Mouse (Mus musculus) embryo, embryonic 9.5 days (tissue): Measurements from ENCODE around the gene Asdurf.
"Not testable (repeated sequence)": the region's sequence is repeated elsewhere in the genome, so short reads cannot be mapped to it uniquely, and the experiment has no call there.

Experiments used
- DNase-seq: peaks from one replicate; pipeline ENCODE4 v3.0.0-alpha.2; 2017; ENCODE audit errors: extremely low spot score

Gene Asdurf

DNA sequence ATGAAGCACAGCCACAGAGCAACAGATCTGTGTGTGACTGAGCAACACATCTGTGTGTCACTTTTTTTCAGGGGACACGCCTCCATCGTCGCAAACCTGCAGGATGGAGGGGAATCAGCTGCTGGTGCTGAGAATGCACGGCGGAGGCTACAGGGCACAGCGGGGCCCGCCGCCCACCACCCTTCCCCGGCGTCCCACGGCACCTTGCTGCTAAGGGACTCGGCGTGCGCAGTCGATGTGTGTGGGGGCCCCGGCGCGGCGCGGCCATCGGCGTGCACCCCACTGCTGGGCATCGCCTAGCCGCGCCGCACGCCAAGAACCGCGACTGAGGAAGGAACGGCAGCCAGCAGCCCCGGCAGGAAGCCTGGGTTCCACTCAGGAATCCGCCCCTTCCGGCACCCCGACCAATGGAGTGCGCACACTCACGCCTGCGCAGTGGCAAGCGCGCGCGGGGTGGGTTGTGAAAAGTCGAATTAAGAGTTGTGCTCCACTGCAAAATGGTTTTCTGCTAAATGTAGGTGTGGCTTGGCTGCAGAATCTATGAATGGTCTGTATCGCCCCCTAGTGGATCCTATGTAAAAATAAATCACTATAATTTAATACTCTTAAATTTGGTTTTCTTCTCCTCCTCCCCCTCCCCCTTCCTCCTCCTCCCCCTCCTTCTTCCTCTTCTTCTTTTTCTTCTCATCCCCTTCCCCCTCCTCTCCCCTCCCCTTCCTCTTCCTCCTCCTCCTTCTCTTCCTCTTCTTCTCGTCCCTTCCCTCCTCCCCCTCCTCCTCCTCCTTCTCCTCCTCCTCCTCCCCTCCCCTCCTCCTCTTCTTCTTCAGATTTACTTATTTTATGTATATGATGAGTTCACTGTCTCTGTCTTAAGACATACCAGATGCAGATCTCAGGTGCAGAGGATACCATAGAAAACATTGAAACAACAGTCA is at the start of gene Asdurf, which contains the start of the genes Gm28551 and Asnsd1:
TSS of gene Asdurf (minus strand) at position 293 of the 935 bp plus-strand sequence.
TSS of gene Gm28551 (minus strand) at position 341 of the 935 bp plus-strand sequence.
TSS of gene Asnsd1 (minus strand) at position 426 of the 935 bp plus-strand sequence.
- DNase-seq = peak; percentile 94

DNA sequence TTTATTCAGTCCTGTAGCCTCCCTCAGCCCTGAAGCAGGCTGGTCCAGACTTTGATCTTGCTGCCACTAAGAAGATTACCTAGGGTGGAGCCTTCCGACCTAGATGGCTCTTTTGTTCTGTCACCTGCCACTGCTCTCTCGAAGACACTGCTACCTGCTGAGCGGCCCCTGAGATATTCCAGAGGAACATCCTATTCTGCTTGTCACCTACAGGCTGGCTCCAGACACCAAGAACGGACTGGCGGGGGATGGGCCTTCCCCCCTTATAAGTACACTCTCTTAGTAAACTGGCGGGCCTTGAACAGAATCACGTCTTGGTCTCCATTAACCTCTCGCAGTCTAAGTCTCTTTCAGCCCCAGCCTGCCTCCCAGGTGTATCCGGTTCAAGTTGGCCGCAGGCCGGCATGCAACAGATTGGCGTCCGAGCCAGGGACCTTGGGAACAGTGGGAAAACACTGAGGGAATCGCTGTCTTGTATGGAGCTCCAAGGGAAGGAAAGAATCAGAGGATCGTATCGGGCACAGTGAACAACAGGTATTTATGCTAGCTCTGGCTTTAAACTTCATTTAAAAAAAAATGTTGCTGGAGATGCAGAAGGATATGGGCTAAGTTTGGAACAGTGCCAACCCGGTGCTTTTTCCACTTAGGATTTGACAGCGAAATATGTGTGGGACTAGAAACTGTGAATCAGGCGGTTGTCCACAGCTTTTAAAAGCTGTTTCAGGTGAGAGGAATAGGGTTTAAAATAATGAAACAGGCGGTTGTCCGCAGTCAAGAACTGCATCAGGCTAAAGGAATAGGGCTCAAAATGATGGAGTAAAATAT is 41.7 kb upstream of the Asdurf start:
- peak; percentile 2 for DNase-seq

DNA sequence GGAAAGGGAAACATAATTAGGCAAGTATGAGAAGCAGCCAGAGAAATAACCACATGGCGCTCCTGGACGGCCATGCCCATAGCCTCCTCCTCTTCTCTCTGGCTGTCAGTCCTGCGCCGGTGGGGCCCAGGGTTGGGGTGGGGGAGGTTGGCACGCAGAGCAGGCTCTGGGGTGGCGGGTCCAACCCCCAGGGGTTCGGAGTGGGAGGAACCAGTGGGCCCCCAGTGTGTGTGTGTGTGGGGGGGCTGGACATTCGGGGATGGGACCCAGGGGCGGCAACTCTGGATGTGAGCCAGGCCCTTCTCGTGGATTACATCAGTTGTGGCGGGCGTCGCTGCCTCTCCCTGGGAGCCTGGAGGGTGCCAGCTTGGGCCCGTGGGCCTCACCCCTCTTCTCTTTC is 36.3 kb upstream of the Asdurf start:
- no peak for DNase-seq

DNA sequence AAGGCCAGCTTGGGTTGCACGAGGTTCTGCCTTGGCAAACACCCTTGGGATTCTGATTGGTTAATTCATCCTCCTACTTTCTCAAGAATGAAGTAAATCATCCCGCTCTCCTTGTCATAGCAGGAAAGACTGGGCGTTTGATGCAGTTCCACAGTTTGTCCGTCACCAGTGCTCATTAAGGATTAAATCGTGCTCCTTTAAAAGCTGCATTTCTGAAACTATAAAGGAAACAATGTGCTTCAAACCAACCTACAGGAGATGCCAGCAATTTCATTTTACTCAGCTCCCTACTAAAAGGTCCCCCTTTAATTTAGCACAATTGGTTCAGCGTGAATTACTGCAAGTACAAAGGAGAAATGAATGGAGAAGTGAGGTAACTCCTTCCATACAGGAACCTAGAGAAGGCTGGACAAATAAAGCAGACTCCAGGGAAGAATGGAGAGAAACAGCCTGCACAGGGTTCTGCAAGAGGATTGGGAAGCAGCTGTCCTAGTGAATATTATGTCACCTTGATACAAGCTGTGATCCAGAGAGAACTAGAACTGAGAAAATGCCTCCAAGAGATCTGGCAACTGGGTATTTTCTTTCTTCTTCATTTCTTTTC is 31.8 kb upstream of the Asdurf start:
- no peak for DNase-seq

DNA sequence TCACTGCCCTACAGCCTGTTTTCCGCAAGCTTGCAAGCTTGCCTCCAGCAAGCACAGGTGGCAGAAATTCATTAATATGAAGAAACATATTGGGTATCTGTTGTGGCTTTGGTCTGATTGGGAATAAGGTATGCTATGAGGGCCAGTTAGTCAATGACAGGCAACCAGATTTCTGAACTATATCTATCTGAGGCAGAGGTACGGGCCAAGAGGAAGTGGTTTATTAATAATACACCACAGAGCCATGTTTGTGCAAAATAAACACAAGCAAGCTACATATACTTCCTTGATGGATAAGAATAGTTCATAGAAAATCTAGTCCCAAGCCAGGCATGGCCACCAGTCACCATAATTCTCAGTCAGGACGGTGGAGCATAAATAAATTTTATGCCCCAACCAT is 25.3 kb upstream of the Asdurf start:
- DNase-seq = no peak

DNA sequence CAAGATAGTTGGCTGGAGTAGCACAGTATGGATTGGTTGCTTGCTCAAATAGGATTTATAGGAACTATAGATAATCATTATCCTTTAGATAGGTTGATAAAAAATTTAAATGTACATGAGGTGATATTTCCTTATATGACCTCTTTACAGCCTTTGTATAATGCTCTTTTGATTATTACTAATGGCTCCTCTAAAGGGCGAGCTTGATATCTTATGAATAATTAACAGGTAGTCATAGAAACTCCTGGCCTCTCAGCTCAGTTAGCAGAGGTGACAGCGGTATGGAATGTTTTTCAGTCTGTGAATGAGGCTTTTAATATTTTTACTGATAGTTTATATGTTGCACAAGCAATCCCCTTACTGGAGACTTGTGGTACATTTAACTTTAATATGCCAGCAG is 23.5 kb upstream of the Asdurf start:
- DNase-seq = not testable (repeated sequence)

DNA sequence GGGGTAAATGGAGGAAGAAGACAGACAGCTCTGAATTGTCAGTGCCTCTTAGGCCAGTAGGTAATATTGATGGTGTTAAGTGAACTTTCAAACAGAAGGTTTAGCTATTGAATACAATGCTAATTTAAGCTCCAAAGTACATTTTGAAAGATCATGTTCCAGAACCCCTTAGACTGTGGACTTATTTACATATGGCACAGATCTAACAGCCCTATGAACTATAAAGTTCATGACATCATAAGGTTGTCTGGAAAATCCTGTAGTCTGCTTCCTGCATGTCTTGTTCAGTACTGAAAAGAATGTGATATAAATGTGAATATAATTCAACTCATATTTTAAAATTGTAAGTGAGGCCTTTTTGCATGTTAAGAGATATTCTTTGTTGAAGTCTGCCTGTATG is 6.6 kb upstream of the Asdurf start:
- DNase-seq = no peak

DNA sequence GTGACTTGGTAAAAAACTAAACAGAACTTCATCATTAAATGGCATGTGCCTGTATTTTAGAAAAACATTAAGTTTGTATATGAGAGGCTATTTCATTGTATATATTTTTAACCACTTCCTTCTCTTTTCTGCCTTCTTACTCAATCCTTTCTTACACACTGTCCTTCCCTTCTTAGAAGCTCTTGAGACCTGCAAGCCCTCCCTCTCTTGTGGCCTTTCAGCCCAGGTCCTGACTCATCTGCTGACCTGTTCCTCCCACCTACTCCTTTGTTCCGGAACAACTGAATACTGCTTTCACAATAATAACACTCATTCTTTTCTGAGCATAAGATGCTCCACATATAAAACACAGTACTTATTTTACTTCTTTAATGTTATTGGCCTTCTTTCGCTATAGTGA is 11.3 kb downstream of the Asdurf start:
- DNase-seq = no peak

DNA sequence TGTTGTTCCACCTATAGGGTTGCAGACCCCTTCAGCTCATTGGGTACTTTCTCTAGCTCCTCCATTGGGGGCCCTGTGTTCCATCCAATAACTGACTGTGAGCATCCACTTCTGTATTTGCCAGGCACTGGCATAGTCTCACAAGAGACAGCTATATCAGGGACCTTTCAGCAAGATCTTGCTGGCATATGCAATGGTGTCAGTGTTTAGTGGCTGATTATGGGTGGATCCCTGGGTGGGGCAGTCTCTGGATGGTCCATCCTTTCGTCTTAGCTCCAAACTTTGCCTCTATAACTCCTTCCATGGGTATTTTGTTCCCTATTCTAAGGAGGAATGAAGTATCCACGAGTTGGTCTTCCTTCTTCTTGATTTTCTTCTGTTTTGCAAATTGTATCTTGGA is 15.0 kb downstream of the Asdurf start:
- not testable (repeated sequence) for DNase-seq

DNA sequence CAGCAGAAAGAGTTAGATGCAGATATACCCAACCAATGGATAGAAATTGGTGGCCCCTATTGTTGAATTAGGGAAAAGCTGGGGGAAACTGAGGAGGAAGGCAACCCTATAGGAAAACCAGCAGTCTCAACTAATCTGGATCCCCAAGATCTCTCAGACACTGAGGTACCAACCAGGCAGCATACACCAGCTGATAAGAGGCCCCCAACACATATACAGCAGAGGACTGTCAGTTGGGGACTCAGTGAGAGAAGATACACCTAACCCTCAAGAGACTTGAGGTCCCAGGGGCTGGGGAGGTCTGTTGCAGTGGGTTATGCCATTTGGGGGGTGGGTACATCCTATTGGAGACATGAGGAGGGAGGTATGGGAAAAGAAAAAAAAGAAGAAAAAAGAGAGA is 17.0 kb downstream of the Asdurf start:
- DNase-seq = no peak

DNA sequence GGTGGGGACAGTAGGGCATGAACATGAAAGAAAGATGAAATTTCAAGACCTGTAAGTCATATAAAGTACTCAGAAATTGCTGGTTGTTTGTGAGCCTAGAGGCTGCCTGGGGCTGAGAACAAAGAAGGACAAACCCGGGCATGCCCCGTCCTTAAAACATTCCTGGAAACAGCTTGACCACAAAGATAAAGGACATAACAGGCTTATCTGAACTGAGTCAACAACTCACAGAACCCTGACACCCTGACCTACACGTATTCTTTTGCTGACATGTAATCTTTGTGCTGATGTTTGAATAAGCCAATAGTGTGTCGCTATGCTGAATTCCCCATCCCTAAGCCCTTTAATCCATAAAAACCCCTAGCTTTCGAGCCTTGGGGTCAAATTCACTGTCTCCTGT is 18.9 kb downstream of the Asdurf start:
- not testable (repeated sequence) for DNase-seq

DNA sequence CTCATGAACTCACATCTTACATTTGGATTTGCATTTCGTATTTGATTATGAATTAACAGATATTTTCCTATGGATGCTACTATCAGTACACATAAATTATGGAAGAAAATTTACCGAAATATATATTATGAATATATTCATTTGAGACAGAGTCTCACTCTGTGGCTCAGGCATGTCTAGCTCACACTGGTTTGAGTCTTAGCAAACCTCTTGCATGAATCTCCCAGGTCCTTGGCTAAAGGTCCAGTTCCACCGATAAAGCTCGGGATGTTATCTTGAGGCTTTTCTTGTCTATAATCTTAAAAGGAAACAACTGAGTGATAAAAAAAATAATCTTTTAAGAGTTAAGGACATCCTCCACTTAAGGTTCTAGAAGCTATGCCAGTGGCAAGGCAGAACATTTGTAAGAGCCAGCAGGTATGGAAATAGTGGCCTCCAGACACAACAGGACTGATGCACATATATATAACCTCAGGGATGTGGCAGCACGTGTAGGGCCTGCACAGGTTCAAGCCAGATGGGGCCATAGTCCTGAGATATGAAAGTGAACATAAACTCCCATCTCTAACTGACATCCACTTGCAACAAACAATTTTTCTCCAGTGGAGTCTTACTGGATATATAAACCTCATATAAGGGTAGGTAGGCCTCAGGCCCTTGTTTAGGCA is 27.5 kb downstream of the Asdurf start:
- no peak for DNase-seq

DNA sequence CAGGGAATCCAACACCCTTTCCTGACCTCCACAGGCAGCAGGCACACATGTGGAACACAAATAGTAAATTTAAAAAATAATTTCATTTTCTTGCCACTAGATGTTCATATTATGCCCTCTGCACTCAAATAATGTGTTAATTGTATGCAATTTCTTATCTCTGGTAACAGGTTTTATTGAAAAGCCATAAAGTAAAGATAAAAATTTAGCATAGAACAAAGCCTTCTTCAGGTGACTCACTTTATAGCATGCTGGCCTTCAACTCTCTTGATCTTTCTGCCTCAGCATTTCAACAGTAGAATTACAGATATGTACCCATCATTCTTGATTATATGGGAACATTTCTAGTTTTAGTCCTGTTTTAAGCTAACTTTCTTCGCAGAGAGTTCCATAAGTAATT is 28.1 kb downstream of the Asdurf start:
- DNase-seq = no peak

DNA sequence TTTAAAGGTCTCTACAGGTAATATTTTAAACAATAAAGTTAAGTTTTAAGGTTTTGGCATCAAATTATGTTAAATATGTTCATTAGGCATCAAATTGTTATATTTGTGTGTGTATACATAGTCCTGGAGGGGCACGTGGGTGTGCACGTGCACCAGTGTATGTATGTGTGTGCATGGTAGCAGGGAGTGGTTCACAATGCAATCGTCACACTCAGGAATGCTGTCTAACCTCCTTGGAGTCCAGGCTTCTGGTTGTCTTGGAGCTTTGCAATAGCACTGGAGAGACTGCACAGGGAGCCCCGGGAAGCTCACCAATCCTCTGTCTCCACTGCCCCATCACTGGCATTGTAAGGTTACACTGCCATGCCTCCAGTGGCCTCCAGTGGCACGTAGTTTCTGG is 29.2 kb downstream of the Asdurf start:
- no peak for DNase-seq

DNA sequence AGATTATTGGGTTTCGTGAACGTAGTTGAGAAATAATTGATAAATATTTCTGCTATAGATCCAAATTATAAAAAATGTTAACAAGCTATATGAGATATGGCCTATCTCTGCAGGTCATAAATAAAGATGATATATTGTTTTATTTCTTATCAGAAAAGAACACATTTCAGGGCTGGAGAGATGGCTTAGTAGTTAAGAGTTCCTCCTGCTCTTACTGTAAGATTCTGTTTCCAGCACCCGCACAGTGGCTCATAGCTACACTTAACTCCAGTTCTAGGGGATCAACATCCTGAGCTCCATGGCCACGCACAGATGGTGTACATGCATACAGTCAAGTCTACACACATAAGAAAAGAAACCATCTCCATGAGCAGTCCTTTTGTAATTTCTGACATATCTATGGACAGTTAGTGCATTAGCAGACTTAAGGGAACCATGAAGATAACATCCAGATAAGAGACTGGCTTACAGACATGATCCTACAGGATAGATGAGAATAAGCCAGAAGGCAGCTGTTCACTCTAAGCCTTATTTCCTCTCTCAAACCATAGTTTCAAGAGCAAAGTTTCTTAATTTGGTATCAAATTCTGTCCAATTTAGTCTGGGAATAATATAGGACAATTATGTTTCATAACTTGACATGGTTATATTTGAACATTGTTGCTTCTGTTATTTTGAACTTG is 30.6 kb downstream of the Asdurf start:
- DNase-seq = no peak

DNA sequence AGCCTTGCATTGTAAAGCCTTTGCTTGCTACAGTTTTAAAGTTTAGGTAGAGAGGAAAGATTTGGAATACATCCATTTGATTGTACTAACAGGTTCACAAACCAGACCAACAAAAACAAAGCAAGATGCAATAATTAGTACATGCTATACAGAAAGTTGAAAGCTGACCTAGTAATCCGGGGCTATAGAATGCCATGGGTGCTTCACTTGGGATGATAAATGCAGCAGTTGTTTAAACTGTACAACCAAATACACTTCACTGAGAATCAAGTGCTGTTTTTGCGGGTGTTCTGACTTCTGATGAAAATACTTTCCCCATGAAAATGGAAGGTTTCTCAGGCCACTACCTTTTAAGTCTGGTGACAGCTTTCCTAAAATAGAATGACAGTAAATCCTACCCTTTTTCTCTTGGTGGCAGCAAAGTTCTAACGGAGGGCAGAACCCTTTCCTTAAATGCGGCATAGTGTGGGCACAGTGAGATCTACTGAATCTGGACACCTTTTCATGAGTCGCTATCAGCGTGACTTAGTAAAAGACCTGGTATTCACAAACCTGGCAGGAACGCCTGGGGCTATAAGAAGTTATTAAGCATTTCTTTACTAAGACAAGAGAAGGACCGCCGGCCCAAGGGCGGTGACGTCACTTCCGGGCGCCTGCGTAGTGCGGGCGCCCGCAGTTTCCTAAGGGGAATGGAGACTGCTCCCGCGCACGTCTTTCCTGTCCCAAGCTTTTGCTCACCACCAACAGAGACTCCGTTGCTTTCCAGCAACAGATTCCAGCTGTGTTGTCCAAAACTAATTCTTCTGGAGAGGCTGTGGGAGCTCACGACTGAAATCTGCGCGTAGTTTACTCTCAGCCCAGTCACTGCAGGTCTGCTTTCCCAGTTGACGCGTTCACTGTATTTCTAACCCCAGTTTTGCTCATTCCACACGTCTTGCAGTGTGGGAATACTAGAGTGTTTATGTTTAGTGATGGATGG is 39.1 kb downstream of the Asdurf start, which contains the start of gene Osgepl1:
TSS of gene Osgepl1 (plus strand) at position 636 of the 979 bp plus-strand sequence.
- peak; percentile 86 for DNase-seq

DNA sequence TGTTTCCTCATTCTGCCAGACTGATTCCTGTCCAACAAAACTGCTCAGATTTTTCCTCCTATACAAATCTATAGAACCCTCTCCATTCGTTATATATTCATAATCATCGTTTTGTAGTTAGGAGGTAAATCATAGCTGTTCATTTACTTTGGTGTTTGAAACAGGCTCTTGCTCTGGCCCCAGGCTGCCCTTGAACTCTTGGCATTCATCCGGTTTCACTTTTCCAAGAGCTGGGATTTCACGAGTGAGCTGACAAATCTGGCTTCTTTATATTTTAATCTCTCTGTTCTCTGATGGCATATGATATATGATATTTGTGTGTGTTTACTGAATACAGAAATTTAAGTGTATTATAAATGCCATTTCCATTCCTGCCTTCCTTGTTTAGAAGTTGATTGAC is 51.9 kb downstream of the Asdurf start:
- no peak for DNase-seq
